Mouse (Mus musculus) stomach, postnatal 0 days (tissue): ENCODE measurements around the gene Hspg2. TPM values are rescaled to one million over a fixed set of nuclear protein-coding genes. Genes with fewer than 3 reads are reported as not detected.

ENCODE experiments used
- ATAC-seq: fragments of 200-750 bp; cut with Nextera tagmentation; 2 replicates; pipeline ENCODE4 v1.8.0; 2017; ENCODE audit not compliant: low FRiP score, low TSS enrichment
- DNase-seq: peaks from one replicate; pipeline ENCODE4 v3.0.0-alpha.2; 2016; ENCODE audit warnings: low spot score
- H3K27ac ChIP-seq: fragments of 300-500 bp; sonication (generic); replicated peaks from 2 replicates; pipeline ENCODE4 v1.5.1; 2014; ENCODE audit warnings: mild to moderate bottlenecking, control low read depth
- H3K27me3 ChIP-seq: fragments of 300-500 bp; sonication (generic); 2 replicates; pipeline ENCODE4 v1.6.1; 2014; ENCODE audit warnings: low read length; ENCODE audit not compliant: control insufficient read depth, insufficient read depth
- H3K36me3 ChIP-seq: fragments of 300-500 bp; sonication (generic); 2 replicates; pipeline ENCODE4 v1.6.1; 2014; ENCODE audit warnings: low read length, mixed read lengths; ENCODE audit not compliant: control insufficient read depth, insufficient read depth
- H3K4me1 ChIP-seq: fragments of 300-500 bp; sonication (generic); replicated peaks from 2 replicates; pipeline ENCODE4 v1.6.1; 2014; ENCODE audit warnings: antibody characterized with exemption; ENCODE audit not compliant: control insufficient read depth, insufficient read depth
- H3K4me2 ChIP-seq: fragments of 300-500 bp; sonication (generic); replicated peaks from 2 replicates; pipeline ENCODE4 v1.6.1; 2014; ENCODE audit warnings: low read depth, mild to moderate bottlenecking, control low read depth, moderate library complexity
- H3K4me3 ChIP-seq: fragments of 300-500 bp; sonication (generic); 2 replicates; pipeline ENCODE4 v1.5.1; 2014; ENCODE audit warnings: low read depth, low read length, control low read depth
- H3K9ac ChIP-seq: fragments of 300-500 bp; sonication (generic); 2 replicates; pipeline ENCODE4 v1.6.1; 2014; ENCODE audit warnings: mild to moderate bottlenecking, low read length, control low read depth, mixed read lengths
- H3K9me3 ChIP-seq: fragments of 300-500 bp; sonication (generic); 2 replicates; pipeline ENCODE4 v1.6.1; 2016; ENCODE audit warnings: low read length; ENCODE audit not compliant: control insufficient read depth
- CTCF ChIP-seq: IDR thresholded peaks from 2 replicates; pipeline ENCODE4 v1.5.1; 2016; ENCODE audit warnings: antibody characterized with exemption, low read depth, mild to moderate bottlenecking, moderate library complexity
- EP300 ChIP-seq: optimal IDR thresholded peaks from 2 replicates; pipeline ENCODE3; 2016; ENCODE audit warnings: antibody characterized with exemption
- WGBS: fragments of 180-500 bp; shearing (Covaris S2); extraction: QIAGEN DNeasy Blood & Tissue Kit; methylation state at CpG from one replicate; pipeline ENCODE4 v1.1.7; 2014; 5-methylcytosine and 5-hydroxymethylcytosine counted together
- polyA plus RNA-seq: library from polyadenylated mRNA; unstranded; fragments of >200 nt; fragmentation: Nextera tagmentation; extraction: Ambion mirVana; gene quantifications from 2 replicates; pipeline ENCODE4 v1.2.1, GENCODE M21; 2015

The Hspg2 gene
- polyA plus RNA-seq, 1 experiment from 2014 or later, result 16.0 TPM

- H3K9ac ChIP-seq, result no peak overlapping the region
- H3K27ac ChIP-seq, result no peak overlapping the region
- H3K4me2 ChIP-seq, result no peak overlapping the region
- ATAC-seq, result no peak
- no peaks in the 10 kb centered on the region for H3K36me3 ChIP-seq
- H3K27me3 ChIP-seq, result no peaks in the 10 kb centered on the region
- H3K4me3 ChIP-seq, result no peak overlapping the region
- no peak for DNase-seq
- 53% methylated on average over 4 of the region's 4 CpGs for WGBS
- H3K9me3 ChIP-seq, result no peaks in the 10 kb centered on the region
- TF ChIP-seq EP300 (no peak), CTCF (no peak)
- H3K4me1 ChIP-seq, result peaks cover 3% of the 10 kb centered on the region; the same call in 1 of the 2 replicates
These were observed 11.3 kb upstream of the Hspg2 start for GRCm38 (mm10) chr4:137457292-137457691.

DNA sequence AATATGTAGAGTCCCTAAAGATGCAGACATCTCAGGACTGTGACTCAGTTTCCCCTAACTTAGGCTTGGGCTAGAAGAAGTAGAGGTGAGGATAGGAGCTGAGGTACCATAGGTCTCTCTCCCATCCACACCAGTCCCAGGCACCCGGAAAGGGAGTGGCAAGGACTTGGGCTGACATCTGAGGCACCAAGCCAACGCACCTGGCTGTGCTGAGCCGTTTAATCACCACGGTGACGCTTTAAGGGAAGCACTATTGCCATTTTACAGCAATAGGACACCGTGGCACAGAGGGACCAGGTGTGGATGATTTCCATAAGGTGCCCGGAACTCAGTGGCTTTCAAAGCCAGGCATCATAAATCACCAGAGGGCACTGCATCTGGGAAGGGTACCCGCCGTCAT, 10.3 kb upstream of the Hspg2 start:
- peaks cover 1% of the 10 kb centered on the region; the same call in 1 of the 2 replicates for H3K4me1 ChIP-seq
- H3K27ac ChIP-seq, result no peak overlapping the region
- no peak for TF ChIP-seq EP300
- no peak for TF ChIP-seq CTCF
- H3K4me3 ChIP-seq, result no peak overlapping the region
- no peak overlapping the region for H3K4me2 ChIP-seq
- DNase-seq, result peak; percentile 62
- no peaks in the 10 kb centered on the region for H3K9me3 ChIP-seq
- no peak overlapping the region for H3K9ac ChIP-seq
- H3K36me3 ChIP-seq, result no peaks in the 10 kb centered on the region
- no peaks in the 10 kb centered on the region for H3K27me3 ChIP-seq
- WGBS, result 57% methylated on average over 9 of the region's 9 CpGs
- ATAC-seq, result 0 out of 2 replicates have a peak, but pooled peaks have one; percentile 14

DNA sequence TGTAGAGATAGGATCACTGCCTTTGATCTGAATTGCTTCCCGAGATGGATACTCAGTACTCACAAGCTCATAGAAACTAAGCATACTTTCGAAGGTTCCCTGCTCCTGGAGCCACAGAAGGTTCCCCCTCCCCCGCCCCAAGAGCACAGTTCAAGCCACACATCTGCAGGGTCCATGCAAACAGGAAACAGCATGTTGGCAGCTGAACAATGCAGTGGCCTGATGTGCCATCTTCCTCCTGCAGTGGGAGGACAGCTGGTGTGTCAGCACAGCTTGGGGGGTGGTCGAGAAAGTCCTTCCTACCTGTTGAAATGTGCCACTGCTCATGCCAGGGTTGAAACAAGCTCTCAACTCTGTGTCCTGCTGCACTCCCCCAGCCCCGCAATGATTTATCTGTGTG, 9.7 kb upstream of the Hspg2 start:
- no peak overlapping the region for H3K4me3 ChIP-seq
- no peaks in the 10 kb centered on the region for H3K9me3 ChIP-seq
- H3K4me2 ChIP-seq, result no peak overlapping the region
- H3K36me3 ChIP-seq, result no peaks in the 10 kb centered on the region
- TF ChIP-seq CTCF (no peak), EP300 (no peak)
- H3K27ac ChIP-seq, result no peak overlapping the region
- ATAC-seq (no peak), DNase-seq (no peak)
- H3K4me1 ChIP-seq, result no peaks in the 10 kb centered on the region
- H3K9ac ChIP-seq, result no peak overlapping the region
- H3K27me3 ChIP-seq, result no peaks in the 10 kb centered on the region
- WGBS, result 59% methylated on average over 5 of the region's 5 CpGs

- Histone ChIP-seq H3K27me3 (no peaks in the 10 kb centered on the region), H3K9me3 (no peaks in the 10 kb centered on the region), H3K4me1 (no peaks in the 10 kb centered on the region; the same call in 1 of the 2 replicates), H3K27ac (no peak overlapping the region), H3K36me3 (no peaks in the 10 kb centered on the region), H3K4me2 (no peak overlapping the region), H3K9ac (no peak overlapping the region), H3K4me3 (no peak overlapping the region)
- no peak for TF ChIP-seq CTCF
- no peak for TF ChIP-seq EP300
- no peak for ATAC-seq
- WGBS, result 78% methylated on average over 14 of the region's 14 CpGs
- DNase-seq, result no peak
These were observed 7.9 kb upstream of the Hspg2 start for GRCm38 (mm10) chr4:137460676-137461075.

- H3K9ac ChIP-seq, result no peak overlapping the region
- no peak overlapping the region for H3K4me2 ChIP-seq
- no peak for DNase-seq
- H3K36me3 ChIP-seq, result no peaks in the 10 kb centered on the region
- no peak for TF ChIP-seq EP300
- H3K9me3 ChIP-seq, result no peaks in the 10 kb centered on the region
- H3K27me3 ChIP-seq, result no peaks in the 10 kb centered on the region
- H3K4me3 ChIP-seq, result no peak overlapping the region
- H3K4me1 ChIP-seq, result no peaks in the 10 kb centered on the region; the same call in 1 of the 2 replicates
- WGBS, result 67% methylated on average over 4 of the region's 4 CpGs
- no peak for ATAC-seq
- H3K27ac ChIP-seq, result 0 out of 2 replicates have a peak overlapping the region, but pooled peaks have one; percentile 24
These were observed 7.4 kb upstream of the Hspg2 start for GRCm38 (mm10) chr4:137461217-137461616.

DNA sequence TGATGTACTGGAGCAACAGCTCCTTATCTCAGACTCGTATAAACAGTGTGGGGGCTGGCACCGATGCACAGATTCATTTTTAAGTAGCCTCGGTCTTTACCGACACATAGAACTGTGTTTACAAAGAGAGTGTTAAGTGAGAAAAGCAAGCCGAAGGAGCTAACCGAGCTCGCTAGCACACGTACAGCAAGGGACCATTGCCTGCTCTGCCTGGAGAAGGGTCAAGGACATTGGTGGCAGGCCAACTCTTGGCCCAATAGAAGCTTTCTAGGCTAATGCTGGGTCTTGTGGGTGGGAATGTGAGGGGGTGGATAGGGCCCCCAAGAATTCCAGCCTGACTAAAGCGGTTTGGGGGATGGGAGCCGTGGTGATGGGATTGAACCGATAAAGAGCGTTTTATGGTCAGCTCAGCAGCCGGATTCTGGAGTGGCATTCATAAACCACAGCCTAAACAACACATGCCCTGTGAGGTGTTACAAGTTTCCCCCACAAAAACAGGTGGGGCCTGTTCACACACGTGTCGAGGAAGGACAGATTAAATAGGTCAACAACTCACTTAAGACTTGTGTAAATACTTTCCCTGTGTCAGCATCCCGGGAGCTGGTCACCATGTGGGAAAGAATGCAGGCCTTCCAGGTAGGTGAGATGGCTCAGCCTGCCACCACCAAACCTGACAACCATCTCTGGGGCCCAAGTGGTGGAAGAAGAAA, 6.4 kb upstream of the Hspg2 start:
- H3K36me3 ChIP-seq, result no peaks in the 10 kb centered on the region
- WGBS, result 40% methylated on average over 16 of the region's 16 CpGs
- no peaks in the 10 kb centered on the region for H3K27me3 ChIP-seq
- no peaks in the 10 kb centered on the region; the same call in 1 of the 2 replicates for H3K4me1 ChIP-seq
- no peak overlapping the region for H3K4me3 ChIP-seq
- peak; percentile 76 for DNase-seq
- ATAC-seq, result peak; percentile 87
- H3K9me3 ChIP-seq, result no peaks in the 10 kb centered on the region
- TF ChIP-seq EP300 (no peak), CTCF (no peak)
- H3K9ac ChIP-seq, result no peak overlapping the region
- H3K4me2 ChIP-seq, result no peak overlapping the region
- 0 out of 2 replicates have a peak overlapping the region, but pooled peaks have one; percentile 0 for H3K27ac ChIP-seq
